Mouse (Mus musculus) heart, postnatal 4 days (tissue): ENCODE results near the gene Klf7. TPM values are rescaled to one million over a fixed set of nuclear protein-coding genes. Genes with fewer than 3 reads are reported as not detected.

ENCODE experiments used
- DNase-seq: peaks from one replicate; pipeline ENCODE4 v3.0.0; 2021
- total RNA-seq, 2 experiments: library from RNA; stranded (reverse); gene quantifications; 2 replicates each; pipeline ENCODE4 v1.2.3; 2021

The Klf7 gene
- total RNA-seq, 2 experiments from 2014 or later: 29.4 to 29.6 TPM

DNA sequence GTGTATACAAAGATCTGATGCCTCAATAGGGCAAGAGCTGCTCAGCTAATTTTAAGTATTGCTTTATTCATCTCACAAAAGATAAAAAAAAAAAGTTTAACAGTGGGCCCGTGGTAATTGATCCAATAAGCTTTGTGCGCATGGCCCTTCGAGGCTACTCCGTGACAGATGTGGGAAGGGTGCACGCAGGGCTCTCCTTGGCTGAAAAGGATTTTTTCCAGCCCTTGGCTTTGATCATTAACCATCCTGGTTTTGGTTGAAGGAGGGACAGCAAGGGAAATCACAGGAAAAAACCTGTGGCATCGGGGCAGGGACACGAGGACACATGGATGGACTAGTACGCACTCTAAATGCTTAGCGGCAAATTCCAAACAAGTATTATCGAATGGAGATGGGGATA lies 60.6 kb downstream of the Klf7 start:
- no peak for DNase-seq

DNA sequence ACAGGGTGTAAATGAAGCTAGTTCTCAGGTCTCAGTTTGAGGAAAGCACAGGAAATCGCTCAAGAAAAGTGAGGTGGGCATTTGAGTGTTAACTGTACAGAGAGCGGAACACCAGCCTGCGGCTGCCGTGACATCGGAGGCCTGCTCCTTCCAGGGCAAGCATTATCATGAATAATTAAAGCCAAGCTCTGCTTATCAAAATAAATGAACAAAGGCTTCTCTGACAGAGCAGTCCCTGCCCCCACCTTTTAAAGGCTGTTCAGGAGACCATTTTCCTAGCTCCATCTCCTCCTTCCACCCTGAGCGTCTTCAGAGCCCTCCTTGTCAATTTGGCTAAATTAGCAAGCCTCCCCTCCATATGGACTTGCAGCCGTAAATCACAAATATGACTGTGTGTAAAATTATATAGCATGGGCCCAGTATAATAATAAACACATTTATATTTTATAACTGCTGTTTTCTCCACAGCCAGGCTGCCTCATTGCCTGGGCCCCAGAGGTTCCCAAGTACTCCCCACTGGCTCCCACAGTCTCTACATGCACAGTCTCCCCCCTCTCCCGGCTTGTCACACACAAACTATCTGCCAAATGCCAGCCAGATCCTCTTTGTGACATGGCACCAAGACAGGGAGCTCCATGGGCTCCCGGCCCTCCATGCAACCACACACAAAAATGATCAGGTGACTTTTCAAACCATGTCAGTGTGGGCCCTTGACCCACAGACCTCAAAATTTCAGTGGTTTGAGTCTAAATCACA lies 61.2 kb downstream of the Klf7 start:
- DNase-seq: no peak

DNA sequence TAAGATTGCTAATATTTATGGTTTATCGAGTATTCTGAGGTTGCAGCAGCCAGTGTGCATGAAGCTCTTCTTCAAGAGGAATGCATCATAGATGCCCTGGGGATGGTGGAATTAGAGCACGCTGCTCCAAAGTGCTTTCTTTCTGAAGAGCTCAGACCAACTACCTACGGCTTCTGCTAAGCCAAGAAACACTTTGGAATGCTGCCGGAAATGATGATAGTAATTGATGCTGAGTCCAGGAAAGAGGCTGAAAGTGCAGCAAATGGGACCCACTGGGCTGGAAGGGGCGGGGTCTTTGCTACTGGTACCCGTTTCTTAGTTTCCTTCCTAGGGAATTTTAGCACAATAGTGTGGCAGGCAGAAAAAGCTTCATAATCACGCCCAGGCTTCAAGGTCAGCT lies 62.0 kb downstream of the Klf7 start:
- no peak for DNase-seq

DNA sequence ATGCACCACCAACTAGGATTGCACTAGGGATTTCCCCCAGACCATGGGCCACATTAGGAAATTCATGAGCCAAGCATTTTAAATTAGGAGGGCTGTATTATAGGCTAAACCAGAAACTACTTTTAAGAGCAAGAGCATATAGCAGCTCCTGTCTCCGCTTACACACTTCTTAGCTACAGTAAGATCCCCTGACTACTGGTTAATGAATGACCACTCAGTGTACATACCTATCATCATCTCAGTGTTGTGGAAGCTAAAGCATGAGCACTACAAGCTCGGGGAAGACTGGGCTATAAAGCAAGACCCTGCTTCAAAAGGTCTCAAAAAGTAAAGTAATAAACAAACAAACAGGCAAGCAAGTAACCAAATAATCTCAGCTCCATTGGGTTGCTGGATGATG lies 65.5 kb downstream of the Klf7 start:
- no peak for DNase-seq

DNA sequence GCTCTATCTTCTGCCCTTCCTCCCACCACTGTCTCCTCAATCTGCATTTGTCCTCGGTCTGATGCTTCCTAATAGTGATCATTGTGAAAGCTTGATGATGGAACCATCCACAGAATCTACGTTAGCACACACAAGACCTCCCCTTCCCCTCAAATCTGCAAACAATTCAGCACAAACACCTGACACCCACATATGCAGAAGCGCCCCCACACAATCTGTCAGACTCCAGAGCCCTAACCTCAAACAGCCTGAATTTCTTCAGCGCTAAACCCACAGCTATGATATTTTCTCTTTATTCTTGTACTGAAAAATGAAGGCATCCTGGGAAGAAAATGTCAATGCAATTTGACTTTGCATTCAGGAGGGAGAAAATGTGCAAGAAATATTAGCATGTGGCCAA lies 66.1 kb downstream of the Klf7 start:
- DNase-seq: no peak

DNA sequence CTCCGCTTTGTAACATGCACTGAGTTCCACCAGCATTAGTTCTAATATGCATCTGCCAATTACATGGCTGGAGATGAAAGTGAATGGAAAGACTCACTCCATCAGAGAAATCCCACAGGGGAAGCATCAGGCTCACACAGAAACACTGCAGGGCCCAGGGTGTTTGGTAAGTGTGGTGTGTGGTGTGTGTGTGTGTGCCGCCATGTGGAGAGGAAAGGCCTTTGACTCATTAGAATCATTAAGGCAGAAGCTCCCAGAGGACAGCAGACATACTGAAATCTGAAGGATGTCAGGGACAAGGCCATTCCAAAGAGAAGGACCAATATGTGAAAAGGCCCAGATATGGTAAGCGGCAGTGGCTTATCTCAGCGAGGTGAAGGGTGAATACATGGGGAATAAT lies 66.9 kb downstream of the Klf7 start:
- no peak for DNase-seq

DNA sequence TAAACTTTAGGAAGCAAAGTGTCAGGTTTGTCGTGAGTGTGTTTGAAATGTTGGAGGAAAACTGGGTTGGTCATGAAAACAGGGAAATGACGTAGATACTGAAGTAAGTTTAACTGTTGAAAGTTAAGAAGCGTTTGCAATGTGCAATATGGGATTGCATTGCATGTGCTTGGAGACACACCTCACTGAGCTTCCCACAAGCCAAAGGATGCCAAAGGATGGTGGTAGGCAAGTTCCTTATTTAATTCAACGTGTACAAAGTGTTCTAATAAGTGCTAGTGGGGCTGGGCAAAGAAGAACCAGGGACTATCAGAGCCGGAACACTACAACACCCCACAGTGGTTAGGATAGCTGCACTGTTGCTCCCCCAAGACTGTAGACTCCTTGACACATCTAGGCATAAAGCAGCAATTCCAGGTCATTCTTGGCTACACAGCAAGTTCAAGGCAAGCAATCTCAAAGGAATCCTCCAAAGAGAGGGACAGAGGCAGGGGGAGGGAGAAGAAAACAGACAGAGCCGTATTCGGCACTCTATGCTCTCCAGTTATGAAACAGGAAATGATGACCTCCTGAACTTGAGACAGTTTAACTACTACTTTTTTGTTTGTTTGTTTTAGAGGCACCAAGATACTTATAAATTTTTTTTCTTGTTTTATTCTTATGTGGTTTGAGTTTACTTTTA lies 69.9 kb downstream of the Klf7 start:
- no peak for DNase-seq

DNA sequence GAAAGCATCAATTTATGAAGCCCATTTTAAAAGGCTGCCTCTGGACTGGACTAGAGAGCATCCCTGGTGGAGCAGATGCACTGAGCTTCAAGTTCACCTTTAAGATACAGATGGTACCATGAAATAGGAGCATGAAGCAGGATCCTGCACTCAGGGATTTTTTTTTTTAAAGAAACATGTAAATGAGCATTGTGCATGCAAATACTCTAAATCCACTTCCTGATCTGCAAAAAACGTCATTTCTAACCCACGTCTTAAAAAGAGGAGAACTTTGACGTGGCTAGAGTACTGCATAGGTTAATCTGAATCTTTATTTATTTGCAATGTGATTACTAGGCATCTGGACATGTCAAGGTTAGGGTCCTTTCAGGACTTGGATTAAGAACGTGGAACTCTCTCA lies 73.5 kb downstream of the Klf7 start:
- no peak for DNase-seq

DNA sequence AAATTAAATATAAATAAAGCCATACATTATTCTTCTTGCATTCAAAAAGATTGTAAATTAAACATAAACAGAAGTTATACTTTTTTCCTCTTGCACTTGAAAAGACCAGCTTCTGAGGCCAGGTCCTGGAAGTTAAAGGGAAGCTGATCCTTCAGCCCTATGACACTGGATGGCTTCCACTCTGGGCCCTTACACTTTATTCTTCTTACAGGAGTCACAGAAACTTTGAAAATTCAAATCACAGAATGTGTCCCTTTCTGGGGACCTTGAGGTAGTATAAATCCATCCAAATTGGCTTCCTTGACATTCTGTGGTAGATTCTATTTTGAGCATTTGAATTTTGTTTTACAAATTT lies 75.3 kb downstream of the Klf7 start:
- no peak for DNase-seq

DNA sequence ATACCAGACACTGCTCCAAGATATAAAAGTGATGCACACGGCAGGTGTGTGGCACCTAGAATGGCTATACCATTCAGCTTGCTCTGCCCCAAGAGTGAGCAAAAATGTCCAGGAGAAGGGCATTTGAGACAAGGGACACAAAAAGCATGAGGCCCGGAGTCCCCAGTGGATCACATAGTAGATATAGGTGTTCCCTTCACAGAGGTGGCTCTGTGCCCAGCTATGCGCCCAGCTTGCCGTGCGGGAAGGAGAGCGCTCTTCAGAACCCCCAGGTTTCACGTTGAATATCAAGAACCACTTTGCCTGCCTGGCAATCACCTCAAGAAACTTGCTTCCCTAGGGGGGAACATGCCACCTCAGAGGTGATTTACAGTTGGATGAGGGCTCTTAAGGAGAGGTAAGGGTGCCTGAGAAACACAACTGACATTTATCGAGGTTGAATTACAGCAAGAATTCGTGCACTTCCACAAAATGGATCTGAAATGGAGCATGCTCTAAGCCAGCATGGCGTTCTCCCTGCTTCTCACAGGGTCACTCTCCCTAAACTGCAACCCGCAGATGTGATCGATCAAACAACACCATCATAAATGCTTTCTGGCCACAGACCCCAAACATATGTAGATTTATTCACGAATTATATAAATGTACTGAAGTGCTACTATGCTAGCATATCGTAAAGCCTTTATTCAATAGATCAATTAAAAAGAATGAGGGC lies 75.8 kb downstream of the Klf7 start:
- no peak for DNase-seq

DNA sequence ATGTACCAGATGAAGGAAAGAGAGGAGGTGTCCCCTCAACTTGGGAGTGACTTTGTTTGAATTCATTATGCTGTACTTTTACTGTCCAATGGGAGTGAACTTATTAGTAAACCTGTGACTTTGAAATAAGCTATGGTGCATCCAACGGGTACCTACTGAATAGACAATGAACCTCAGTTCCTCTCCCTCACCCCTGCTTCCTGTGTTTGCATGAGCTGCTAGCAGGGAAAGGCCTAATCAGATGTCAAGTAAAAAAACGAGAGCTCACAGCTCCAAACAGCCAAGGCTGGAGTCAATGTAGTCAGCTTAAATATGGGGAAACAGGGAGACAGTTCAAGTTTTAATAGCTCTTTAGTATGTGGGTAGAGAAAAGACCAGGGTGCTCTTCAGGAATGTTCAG lies 77.5 kb downstream of the Klf7 start:
- DNase-seq: no peak

DNA sequence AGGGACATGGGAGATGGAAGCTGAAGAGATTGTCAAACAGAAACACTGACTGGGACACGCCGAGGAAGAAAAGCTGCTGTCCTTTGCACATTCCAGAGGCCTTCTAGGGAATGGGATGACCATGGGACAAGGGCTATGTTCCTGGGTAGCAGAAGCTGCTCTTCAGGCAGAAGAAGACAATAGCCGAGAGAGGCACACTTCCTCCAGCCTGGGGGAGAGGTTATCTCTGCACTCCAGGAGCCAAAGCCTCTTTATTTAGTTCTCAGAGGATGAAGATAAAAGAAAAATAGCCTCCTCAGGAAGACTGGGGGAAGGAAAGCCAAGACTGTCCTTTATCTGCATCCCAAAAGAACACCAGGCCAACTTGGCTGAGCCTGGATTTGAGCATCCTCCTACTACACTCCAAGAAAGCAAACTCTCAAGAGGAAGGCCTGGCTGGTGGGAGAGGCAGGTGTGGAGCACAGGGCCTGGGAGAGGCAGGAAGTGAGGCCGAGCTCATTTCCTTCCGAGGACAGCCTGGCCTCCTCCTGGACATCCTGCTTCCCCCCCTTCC lies 81.2 kb downstream of the Klf7 start:
- DNase-seq: peak; percentile 41

DNA sequence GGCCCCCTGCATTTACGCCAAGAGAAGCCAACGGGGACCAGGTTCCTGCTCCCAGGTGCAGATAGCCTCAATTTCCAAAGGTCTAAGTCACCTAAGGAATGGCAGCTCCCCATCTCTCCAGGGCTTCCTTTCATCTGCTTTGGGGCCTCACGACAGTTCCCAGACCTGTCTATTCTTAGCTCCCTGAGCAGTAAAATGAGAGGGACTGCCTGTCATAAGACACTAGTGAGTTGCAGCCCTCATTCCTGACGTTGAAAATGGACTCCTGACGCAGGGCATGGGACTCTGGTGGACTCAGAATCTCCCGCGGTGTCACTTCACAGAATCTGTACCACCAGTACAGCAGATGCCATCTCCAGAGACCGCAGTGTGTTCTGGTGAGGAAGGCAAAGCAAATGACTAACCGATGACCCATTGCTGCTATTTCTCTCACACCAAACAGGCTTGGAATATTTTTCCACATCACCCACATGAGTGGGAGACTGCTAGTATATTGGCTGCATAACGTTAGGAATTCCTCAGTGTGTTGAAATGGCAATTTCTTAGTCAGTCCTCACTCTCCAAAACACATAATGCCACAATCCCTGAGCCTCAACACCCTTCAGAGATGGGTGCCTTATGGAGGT lies 81.9 kb downstream of the Klf7 start:
- peak; percentile 44 for DNase-seq

DNA sequence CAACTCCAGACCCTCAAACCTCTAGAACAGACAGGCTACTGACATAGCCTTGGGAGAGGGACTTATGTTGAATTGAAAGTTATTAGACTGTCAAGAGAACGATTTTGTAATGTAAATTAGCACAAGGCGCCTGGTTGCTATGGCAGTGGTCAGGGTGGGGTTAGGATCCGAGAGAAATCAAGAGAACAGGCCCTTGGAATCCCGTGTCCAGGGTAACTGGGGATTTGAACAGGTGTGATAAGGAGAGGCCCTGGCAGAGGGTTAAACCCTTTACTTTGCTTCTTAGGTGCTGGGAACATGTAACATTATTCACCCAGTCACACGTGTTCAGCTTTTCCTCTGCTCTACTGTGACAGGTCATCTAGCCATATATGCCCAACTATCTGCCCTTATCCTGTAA lies 83.7 kb downstream of the Klf7 start:
- DNase-seq: no peak

DNA sequence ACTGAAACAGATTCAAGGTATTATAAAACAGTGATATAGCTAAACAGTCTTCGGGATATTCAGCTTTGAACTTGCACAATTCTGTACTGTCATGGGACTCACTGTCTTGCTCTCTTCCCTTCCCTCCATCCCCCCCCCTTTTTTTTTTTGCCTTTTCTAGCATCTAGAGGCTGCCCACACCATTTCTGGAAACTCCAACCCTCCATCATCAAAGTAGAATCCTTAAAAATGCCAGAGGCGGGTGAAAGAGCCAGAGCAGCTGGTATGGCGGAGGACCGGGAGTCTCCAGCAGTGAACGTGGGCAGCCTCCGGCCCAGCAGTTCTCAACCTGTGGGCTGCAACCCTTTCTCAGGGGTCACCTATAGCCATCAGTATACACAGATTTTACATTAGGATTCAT lies 84.3 kb downstream of the Klf7 start:
- DNase-seq: no peak

DNA sequence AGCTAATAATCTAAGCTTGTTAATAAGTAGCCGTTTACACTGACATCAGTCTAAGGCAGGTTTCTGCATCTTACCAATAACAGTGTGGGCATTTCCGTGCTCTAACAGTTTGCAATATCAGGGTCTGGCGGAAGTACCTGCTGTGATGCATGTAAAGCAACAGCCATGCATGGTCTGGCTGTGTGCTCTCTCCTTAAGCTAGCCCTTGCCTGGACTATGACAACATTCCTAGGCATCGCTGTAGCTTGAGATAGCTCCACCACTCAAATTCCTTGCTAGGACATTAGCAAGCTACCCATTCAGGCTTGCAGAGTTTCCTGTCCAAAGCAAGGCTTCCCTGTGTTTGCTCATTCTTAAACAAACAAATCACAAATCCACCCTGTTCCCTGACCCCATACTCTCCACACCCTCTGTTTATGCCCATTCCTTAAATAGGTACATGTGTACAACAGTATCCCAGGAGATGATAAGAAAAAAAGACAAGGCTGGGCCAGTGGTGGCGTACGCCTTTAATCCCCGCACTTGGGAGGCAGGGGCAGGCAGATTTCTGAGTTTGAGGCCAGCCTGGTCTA lies 85.1 kb downstream of the Klf7 start:
- no peak for DNase-seq

DNA sequence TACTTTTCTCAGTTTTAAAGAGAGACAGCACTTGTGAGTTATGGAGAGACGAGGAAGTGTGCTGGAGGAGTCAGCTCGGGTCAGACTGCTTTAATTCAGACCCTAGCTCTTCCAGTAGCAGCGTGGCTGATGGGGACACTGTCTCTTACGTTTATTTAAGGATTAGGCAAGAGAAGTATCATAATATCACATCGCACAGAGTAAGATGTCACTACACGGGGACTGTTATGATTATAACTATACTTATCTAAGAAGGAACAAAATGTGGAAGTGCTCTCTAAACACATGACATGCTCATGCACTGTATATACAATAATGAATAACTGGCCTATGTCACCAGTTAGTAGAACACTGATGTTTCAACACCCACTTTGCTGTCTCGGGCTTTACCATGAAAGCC lies 86.3 kb downstream of the Klf7 start:
- no peak for DNase-seq

DNA sequence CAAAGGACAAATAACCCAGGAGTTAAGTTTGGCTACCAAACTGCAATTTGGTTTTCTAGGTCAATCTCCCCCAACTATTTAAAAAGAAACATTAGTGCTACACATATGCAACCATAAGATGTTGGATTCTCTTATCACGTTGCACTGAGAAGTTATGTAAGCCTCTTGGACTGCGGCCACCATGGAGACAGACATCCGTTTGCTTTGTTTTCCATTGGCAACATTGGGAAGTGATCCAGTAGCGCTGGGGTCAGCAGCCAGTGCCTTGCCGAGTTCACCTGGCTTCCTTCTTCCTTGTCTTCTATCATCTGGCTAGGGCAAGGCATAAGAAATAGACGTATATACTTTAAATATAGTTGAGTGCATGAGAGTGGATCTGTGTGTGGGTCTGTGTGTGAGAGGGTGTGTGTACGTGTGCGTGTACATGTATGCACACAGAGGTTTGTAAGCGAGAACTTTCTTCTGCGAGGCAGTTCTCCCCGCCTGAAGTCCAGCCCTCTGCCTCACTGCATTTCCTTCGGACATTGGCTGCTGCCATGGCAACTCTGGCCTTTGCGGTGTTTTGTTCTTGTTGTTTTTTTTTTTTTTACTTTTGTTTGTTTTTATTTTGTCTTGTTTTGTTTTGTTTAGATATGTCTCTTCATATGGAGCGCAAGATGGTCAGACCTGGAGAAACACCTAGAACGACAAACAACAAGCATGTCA lies 86.8 kb downstream of the Klf7 start:
- peak; percentile 57 for DNase-seq

DNA sequence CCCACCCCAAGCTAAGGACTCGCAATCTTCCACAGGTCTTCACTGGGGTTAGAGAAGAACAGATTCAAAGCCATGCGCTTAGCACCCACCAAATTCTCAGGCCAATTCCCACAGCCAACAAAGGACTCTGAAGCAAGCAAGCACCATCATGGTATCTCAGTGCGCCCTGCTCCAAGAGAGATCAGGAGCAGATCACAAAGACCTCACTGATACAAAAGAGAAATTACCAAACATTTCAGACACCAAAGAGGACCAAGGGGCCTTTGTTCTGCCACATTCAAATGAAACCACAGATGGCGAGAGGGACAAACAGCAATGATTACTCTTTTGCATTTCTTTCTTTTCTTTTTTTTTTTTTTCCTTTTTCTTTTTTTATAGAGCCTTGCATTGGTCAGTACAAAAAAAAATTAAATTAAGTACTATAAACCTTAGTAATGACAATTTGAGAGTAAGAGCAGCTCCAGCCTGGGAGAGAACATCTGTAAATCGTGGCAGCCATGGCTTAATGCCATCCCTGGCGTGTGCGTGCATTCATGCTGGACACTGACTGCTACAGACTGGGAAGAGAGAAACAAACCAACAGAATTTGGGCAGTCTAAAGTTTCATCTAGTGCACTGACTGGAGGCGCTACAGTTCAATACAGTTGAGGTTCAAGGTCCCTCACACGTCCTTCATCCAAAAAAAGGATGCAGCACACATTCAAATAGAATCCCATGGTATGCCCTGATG lies 89.4 kb downstream of the Klf7 start:
- no peak for DNase-seq

DNA sequence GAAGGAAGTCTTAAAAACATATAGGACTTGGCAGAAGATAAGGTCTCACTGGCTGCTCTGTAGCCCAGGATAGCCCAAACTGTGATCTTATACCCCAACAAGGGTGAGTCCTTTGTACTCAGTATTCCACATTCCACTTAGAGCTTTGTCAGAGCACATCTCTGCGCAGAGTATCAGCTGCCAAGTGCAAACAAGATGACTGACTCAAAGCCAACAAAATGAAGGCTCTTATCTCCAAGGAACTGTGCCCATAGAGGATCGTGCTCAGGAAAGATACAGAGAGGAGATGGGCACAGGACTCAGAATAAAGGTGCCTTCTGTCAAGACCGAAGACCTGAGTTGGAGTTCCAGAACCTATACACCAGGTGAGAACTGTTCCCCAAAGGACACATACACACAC lies 100.1 kb downstream of the Klf7 start:
- DNase-seq: no peak
